Mouse (Mus musculus) bone marrow macrophage, adult 2 months (primary cell): ENCODE measurements around the gene Nup98.

Experiments used
- CTCF ChIP-seq: IDR thresholded peaks from 2 replicates; pipeline ENCODE4 v1.5.1; 2012; ENCODE audit warnings: low read depth, mild to moderate bottlenecking, low read length, moderate library complexity
- POLR2A ChIP-seq: IDR thresholded peaks from 2 replicates; pipeline ENCODE4 v1.6.1; 2012; ENCODE audit warnings: mild to moderate bottlenecking, low read depth, low read length, borderline replicate concordance

DNA sequence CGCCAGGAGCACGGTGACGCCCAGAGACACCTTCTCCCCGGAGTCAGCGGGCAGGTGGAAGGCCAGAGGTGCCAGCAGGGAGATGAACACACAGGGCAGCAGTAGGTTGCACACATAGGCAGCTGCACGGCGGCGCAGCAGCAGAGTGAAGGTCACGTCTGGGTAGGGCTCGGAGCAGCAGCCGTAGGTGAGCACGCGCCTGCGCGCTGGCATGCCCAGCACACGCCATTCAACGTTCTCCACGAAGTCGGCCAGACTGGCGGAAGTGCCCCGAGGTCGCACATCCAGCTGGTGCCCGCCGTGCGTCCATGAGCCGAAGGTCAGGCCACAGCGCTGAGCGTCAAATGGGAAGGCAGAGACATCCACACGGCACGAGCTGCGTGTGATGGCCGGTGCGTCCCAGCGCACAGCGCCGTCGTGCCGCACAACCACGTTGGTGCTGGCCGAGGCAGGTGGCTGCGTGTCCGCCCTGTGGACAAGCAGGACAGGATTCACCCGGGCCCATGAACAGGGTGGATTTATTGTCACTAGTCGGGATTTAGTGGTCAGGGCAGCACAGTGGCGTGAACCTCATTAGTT is 96.7 kb downstream of the Nup98 start:
- TF ChIP-seq CTCF (no peak), POLR2A (no peak)
